Mouse (Mus musculus): ENCODE measurements at regions not wholly inside any gene's neighbourhood (a gene's known extent, or its start where the extent isn't known, plus 50 kb on each side); places are given as distances from the start of the nearest gene placed in this dataset.

DNA sequence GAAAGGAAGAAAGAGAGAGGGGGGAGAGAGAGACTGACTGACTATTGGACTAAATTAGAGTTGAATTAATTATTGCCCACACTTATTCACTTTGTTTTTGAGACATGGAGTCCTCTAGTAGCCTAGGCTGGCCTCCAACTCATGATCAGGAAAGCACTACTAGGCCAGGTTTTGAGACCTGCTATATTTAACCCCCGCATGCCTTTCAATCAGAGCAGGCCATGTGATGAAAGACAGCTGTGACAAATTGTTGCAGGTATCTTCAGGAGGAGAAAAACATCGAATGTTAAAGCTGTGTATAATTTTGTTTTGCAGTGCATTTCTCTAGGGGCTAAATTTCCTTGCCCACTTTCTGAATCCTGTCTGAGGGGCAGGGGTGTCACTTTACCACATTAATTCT, 53.1 kb upstream of the Lrig2 start:
- H3K9me3 ChIP-seq (replicated peaks), result no peaks in the 10 kb centered on the region
- H3K27me3 ChIP-seq, result no peaks in the 10 kb centered on the region
- no peak overlapping the region for H3K4me2 ChIP-seq
- no peaks in the 10 kb centered on the region for H3K36me3 ChIP-seq (replicated peaks)
- H3K27ac ChIP-seq (replicated peaks), result no peak overlapping the region
- 61% methylated on average over 2 of the region's 2 CpGs for WGBS (ENCODE audit: insufficient replicate concordance)
- no peak overlapping the region for H3K9ac ChIP-seq
- H3K4me1 ChIP-seq (replicated peaks), result 0 out of 2 replicates have a peak, but pooled peaks cover 8% of the 10 kb centered on the region
- ATAC-seq (ENCODE audit: insufficient read depth), result no peak
- H3K4me3 ChIP-seq (replicated peaks), result no peak overlapping the region

- 46% methylated on average over 4 of the region's 4 CpGs for WGBS (ENCODE audit: insufficient replicate concordance)
- H3K4me3 ChIP-seq (replicated peaks), result no peak overlapping the region
- no peak for ATAC-seq (ENCODE audit: insufficient read depth)
Measured at GRCm38 (mm10) chr3:104561567-104561966, 49.8 kb upstream of the Lrig2 start.

More at GRCm38 (mm10) chr3:104561567-104561966, 49.8 kb upstream of the Lrig2 start:
- Histone ChIP-seq H3K4me1 (replicated peaks) (0 out of 2 replicates have a peak, but pooled peaks cover 5% of the 10 kb centered on the region), H3K9ac (no peak overlapping the region), H3K27me3 (no peaks in the 10 kb centered on the region), H3K27ac (replicated peaks) (no peak overlapping the region), H3K9me3 (replicated peaks) (no peaks in the 10 kb centered on the region), H3K4me2 (no peak overlapping the region), H3K36me3 (replicated peaks) (no peaks in the 10 kb centered on the region)
